Mouse (Mus musculus) liver, postnatal 0 days (tissue): ENCODE measurements around the gene Zdhhc1.

Source experiments
- CTCF ChIP-seq: sonication (generic); IDR thresholded peaks from 2 replicates; pipeline ENCODE4 v1.5.1; 2016; ENCODE audit warnings: antibody characterized with exemption, low read depth
- EP300 ChIP-seq: IDR thresholded peaks from 2 replicates; pipeline ENCODE4 v1.6.1; 2016; ENCODE audit warnings: antibody characterized with exemption, low read depth, mild to moderate bottlenecking

- TF ChIP-seq CTCF = no peak
- TF ChIP-seq EP300 = no peak
These were observed 25.5 kb upstream of the Zdhhc1 start for GRCm38 (mm10) chr8:105521995-105522769.
